Mouse (Mus musculus): ENCODE results near the gene Arfgap1.

Gene Arfgap1

DNA sequence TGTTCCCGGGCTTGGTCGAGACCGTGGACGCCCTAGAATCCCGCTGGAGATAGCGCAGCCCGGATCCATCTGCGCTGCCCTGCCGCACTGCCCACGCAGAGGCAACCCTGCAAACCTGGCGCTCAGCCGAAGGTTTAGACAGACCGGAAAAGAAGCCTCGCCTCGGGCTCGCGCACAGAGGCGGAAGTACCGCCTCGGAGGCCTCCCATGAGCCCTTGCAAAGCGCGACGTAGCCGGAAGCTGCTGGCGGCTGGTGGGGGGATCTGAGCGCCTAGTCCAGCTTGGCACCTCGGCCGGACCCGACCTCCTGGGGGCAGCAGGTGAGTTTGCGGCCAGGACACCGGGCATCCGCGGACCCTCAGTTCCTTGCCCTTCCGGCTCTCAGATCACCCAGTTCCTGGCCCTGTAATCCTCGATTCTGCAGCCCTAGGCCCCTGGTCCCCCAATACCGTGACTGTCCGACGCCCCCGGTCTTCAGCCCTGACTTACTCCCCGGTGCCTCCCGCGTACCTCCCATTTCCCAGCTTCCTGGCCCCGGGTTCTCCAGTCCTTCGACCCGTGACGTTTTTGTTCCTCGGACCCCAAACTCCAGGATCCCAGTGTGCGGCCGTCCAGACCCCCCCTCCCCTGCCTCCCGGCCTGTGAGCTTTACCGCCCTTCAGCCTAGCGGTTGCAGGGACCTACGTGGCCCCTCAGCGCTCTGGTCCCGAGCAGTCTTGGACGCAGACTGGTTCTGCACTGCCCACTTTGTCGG lies at the start of gene Arfgap1:
TSS of gene Arfgap1 (plus strand) at position 216 of the 754 bp plus-strand sequence.
- peak; percentile 89 for DNase-seq (ENCODE audit: low read depth, low spot score)

DNA sequence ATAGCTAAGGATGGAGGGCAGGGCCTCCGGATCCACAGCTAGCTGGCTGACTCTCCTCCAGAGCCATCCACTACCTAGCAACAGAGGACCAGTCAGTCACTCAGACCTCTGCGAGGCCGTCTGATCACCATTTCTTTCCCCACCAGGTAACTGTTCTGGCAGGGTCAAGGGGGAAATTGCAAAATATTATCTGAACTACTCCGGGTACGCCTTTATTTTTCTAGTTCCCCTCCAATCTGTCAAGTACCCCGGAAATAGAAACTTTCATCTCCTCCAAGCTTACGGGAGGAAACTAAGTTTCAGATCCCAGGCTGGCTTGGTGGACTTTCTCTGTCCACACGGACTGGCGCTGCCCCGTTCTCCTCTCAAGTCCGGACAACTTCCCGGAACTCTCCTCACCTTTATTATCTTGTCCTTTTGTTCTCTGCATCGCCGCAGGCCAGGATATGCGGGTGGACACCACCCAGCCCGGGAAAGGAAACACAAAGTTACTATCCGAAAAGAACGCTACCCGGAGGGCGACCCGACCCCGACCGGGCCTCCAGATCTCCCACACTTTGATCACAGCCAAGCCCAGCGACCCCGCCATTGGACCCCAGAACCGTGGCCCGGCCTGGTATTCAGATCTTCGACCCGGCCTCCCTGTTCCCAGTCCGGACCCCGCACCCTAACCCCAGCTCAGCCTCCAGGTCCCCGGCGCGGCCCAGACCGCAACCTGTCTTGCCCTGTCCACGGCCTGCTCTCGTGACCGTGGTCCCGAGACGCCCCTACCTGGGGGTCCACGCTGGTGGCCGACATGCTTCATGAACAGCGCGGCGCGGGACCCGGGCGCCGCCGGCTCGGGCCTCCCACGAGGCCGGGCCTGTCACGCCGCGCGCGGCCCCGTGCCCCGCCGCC lies 46.9 kb upstream of the Arfgap1 start:
- no peak for DNase-seq (ENCODE audit: low read depth, low spot score)

DNA sequence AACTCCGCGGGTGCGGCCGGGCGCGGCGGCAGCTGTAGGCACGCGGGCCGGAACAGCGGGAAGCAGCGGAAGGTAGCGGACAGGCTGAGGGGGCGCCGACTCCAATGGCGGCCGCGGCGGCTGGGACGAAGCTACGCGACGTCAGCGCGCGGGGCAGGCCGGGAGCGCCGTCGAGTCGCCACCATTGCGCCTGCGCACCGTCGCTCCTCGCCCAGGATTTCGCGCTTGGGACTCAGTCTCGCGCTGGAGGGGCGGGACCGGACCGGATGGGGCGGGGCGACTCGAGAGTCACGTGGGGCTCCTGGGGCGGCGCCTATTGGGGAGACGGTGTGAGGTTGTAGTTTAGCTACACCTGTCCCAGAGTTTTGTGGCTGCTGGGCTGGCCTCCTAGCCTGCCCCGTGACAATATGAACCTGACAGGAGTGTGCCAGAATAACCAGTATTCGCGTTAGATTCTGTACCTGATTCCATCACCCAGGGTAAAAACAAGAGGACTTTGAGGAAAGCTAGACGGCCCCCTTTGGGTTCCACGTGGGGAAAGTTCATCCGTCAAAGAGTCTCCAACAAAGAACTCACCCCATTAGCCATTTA lies 46.1 kb upstream of the Arfgap1 start, which contains the start of gene Ythdf1:
TSS of gene Ythdf1 (minus strand) at position 140 of the 591 bp plus-strand sequence.
- DNase-seq (ENCODE audit: low read depth, low spot score) = peak; percentile 97

GRCm38 (mm10) chr2:180922739-180923138 lies 44.3 kb upstream of the Arfgap1 start:
- no peak for DNase-seq (ENCODE audit: low read depth, low spot score)

DNA sequence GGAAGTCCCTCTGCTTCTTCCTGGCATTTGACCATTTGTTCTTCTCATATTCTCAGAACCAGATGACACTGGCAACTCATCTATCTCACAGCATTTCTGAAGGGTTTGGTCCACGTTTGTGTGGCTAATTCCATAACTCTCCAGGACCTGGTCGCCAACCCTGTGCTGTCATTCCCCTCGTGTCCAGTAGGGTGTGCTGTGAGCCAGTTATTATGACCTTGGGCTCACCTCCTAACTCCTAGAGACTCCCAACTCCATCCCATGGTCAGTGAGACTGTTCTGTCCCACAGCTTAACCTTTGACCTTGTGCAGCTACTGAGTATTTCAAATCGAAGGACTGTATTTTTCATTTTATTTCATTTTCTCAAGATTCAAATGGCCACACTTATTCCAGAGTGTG lies 41.8 kb upstream of the Arfgap1 start:
- peak; percentile 80 for DNase-seq (ENCODE audit: low read depth, low spot score)

DNA sequence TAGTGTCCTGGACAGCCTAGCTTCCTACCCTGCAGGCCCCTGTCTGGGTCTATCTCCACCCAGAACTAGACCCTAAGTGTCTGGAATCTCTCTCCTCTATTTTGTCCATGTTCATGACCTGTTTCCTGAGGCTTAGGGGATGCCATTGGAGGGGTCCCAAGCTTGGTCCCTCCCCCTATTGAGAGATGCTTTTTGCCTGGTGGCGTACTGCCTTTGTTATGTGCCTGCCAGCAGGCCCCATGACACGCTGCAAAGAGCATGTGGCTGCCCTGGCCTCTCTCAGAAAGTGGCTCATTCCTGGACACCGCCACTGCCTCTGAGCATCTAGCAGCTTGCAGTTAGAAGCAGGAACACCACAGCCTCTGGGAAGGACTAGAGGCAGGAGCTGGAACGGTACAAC lies 38.3 kb upstream of the Arfgap1 start, which contains the start of gene Birc7:
TSS of gene Birc7 (plus strand) at position 301 of the 400 bp plus-strand sequence.
- DNase-seq (ENCODE audit: low read depth, low spot score) = no peak

DNA sequence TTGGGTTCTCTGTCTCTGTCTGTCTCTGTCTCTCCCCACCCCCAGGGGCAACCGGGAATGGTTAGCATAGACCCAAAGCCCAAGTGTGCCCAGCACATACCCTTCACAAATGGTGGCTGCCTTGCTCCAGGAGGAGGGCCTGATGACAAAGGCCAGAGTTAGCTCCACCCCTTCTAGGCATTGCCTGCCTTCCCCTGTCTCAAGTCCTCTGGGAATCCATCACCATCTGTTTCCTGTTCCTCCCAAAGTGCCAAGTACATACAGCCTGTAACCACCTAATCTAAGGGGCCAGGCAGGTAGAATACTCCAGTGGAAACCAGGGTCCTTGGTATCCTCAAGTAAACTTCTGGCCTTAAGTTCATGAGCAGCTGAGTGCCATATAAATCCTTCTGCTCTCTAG lies 34.6 kb upstream of the Arfgap1 start:
- DNase-seq (ENCODE audit: low read depth, low spot score) = no peak

- DNase-seq (ENCODE audit: low read depth, low spot score) = no peak
Measured at GRCm38 (mm10) chr2:180940187-180940586, 26.8 kb upstream of the Arfgap1 start.

DNA sequence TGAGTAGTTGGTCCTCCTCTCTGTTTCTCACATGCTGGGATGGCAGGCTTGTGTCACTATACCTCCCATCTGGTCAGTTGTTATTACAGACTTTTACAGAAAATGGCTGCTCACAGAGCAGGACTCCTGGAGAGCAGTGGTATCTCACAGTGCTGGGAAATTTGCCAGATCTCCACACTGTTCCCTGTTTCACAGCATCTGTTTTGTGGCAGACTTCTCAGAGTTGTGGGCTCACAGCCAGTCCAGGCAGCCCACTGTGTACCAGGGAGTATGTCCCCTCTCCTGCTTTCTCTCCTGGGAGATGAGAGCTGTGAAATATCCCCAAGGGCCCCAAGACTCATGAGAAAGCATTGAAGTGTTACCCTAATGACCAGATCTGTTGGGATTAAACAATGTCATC lies 25.2 kb upstream of the Arfgap1 start:
- no peak for DNase-seq (ENCODE audit: low read depth, low spot score)

- DNase-seq (ENCODE audit: low read depth, low spot score) = no peak
Measured at GRCm38 (mm10) chr2:180949947-180950346, 17.1 kb upstream of the Arfgap1 start.

- peak; percentile 54 for DNase-seq (ENCODE audit: low read depth, low spot score)
Measured at GRCm38 (mm10) chr2:180952731-180953171, 14.3 kb upstream of the Arfgap1 start.

DNA sequence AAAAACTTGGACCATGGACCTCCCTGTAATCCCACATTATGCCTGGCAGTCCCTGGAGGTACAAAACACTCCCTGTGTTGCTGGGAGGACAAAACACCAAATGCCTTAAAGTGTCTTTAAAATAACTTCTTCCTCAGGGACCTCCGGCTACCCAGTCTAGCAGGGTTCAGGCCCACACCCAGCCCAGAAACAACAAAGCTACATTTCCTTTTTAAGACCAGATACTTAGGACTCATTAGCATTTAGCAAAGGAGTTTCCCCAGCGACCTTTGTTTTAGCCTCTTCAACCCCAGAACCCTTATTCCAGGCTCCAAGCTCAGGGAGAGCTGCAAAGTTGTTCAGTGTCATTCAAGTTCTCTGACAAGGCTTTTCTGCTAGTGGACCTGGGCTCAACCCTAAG lies 13.4 kb upstream of the Arfgap1 start:
- no peak for DNase-seq (ENCODE audit: low read depth, low spot score)

- DNase-seq (ENCODE audit: low read depth, low spot score) = peak; percentile 94
Measured at GRCm38 (mm10) chr2:180954061-180955047, 12.7 kb upstream of the Arfgap1 start, which contains the start of gene Nkain4. Gene Nkain4 (minus strand): TSS chr2:180954699.

DNA sequence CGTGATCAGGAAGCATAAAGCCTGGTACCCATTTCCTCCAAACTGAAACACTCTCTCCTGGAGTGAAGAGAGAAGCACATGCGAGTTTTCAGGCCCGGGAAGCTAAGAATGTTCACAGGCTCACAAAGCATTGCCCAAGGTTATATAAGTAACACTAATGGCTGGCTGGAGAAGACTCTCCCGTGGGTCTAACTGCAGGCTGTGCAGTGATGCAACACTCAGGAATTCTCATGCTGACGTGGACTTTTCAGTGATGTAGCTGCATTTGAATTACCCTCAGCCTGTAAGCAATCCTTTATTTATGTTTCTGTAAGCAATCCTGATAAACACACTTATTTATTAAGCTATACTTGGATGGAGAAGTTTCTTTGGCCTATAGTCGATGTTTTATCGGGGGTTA lies 7.4 kb upstream of the Arfgap1 start:
- no peak for DNase-seq (ENCODE audit: low read depth, low spot score)

GRCm38 (mm10) chr2:180960187-180960586 lies 6.8 kb upstream of the Arfgap1 start:
- DNase-seq (ENCODE audit: low read depth, low spot score) = no peak

GRCm38 (mm10) chr2:180962616-180963308 lies 4.3 kb upstream of the Arfgap1 start:
- DNase-seq (ENCODE audit: low read depth, low spot score) = no peak

GRCm38 (mm10) chr2:180963956-180964355 lies 3.1 kb upstream of the Arfgap1 start:
- DNase-seq (ENCODE audit: low read depth, low spot score) = peak; percentile 83

GRCm38 (mm10) chr2:180966092-180966882 lies 738 bp upstream of the Arfgap1 start:
- DNase-seq (ENCODE audit: low read depth, low spot score) = no peak

DNA sequence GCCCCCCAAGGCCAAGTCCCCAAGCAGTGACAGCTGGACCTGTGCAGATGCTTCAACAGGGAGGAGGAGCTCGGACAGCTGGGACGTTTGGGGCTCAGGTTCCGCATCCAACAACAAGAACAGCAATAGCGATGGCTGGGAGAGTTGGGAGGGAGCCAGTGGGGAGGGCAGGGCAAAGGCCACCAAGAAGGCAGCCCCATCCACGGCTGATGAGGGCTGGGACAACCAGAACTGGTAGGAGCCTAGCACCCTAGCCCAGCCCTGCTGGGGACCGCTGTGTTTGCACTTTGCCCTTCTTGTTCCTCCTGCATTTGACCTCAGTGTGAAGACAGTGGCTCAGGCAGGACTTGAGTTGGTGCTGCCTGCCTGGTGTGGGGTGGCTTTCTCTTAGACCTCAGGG lies 14.1 kb downstream of the Arfgap1 start:
- DNase-seq (ENCODE audit: low read depth, low spot score) = no peak
